Comparison of ENCODE assay signal across 23 mouse cellular contexts in genomic region chr17:78983166-78983565, GRCm38 (mm10). TPM values are rescaled to one million over a fixed set of nuclear protein-coding genes. Genes with fewer than 3 reads are reported as not detected.
DNase-seq lines count a peak whose midpoint lies in the region; ATAC-seq and TF ChIP-seq lines count a peak whose summit lies in the region.
"Had no signal": no experiment of that assay in that cellular context is flagged by ENCODE, and none has a peak within 500 bp of the region (broad histone marks: within the 10 kb centered on the region; RNA-seq: fewer than 3 reads in every experiment).

No protein-coding gene starts in this region.

- TF ChIP-seq EP300 in lung, postnatal 0 days (IDR thresholded peaks at IDR 0.05), result no peak

- DNase-seq in forebrain, postnatal 0 days, result no peak
- no peak for DNase-seq in forebrain, embryonic 11.5 days (ENCODE audit: low spot score)
- DNase-seq in kidney, adult 2 months, result no peak
- no peak for DNase-seq in lung, postnatal 0 days (ENCODE audit: low spot score)
- DNase-seq in lung, postnatal 10 days, result no peak
- DNase-seq in brain, adult 2 months (ENCODE audit: low read depth, low spot score), result peak; percentile 24
- DNase-seq in frontal cortex, postnatal 14 days (ENCODE audit: low spot score in 2 of 2), result no peak
- DNase-seq: adrenal gland, postnatal 10 days; cerebellum, adult 8-10 months; cerebellum, postnatal 36 days; gastrocnemius, postnatal 25 days; kidney, adult 11 months; kidney, postnatal 14 days; layer of hippocampus, postnatal 36 days; lung, postnatal 14 days; right cerebral cortex, postnatal 4 days; thymus, postnatal 36 days had no signal

- no peaks in the 10 kb centered on the region for H3K4me1 ChIP-seq in forebrain, postnatal 0 days (ENCODE audit: insufficient read depth)
- no peaks in the 10 kb centered on the region for H3K4me1 ChIP-seq in forebrain, embryonic 11.5 days (replicated peaks; ENCODE audit: control insufficient read depth, insufficient read depth, low read length)
- peaks cover 5% of the 10 kb centered on the region; the same call in 1 of the 2 replicates for H3K4me1 ChIP-seq in kidney, adult 2 months (ENCODE audit: control insufficient read depth, insufficient read depth, low read length)
- H3K4me1 ChIP-seq in kidney, embryonic 16.5 days (ENCODE audit: insufficient read depth, low read length), result 0 out of 2 replicates have a peak, but pooled peaks cover 3% of the 10 kb centered on the region
- peaks cover 2% of the 10 kb centered on the region; the same call in 1 of the 2 replicates for H3K4me1 ChIP-seq in lung, postnatal 0 days (ENCODE audit: insufficient read depth, low read depth, low read length)
- H3K4me1 ChIP-seq: embryonic facial prominence, embryonic 15.5 days; forebrain, embryonic 15.5 days; midbrain, embryonic 13.5 days had no signal

- H3K36me3 ChIP-seq in forebrain, postnatal 0 days (ENCODE audit: insufficient read depth), result 0 out of 2 replicates have a peak, but pooled peaks cover 8% of the 10 kb centered on the region
- no peaks in the 10 kb centered on the region; the same call in 1 of the 2 replicates for H3K36me3 ChIP-seq in forebrain, embryonic 11.5 days (ENCODE audit: control insufficient read depth, insufficient read depth, low read length)
- peaks cover 3% of the 10 kb centered on the region; the same call in 1 of the 2 replicates for H3K36me3 ChIP-seq in kidney, adult 2 months (ENCODE audit: control insufficient read depth, insufficient read depth, low read length)
- H3K36me3 ChIP-seq in kidney, embryonic 16.5 days (ENCODE audit: insufficient read depth, low read length), result peaks cover 22% of the 10 kb centered on the region
- H3K36me3 ChIP-seq in lung, postnatal 0 days (ENCODE audit: insufficient read depth, low read length), result peaks cover 11% of the 10 kb centered on the region; the same call in 1 of the 2 replicates

- no peaks in the 10 kb centered on the region for H3K9me3 ChIP-seq in forebrain, postnatal 0 days (ENCODE audit: low read length)
- H3K9me3 ChIP-seq in forebrain, embryonic 11.5 days (ENCODE audit: control insufficient read depth, low read length), result no peaks in the 10 kb centered on the region
- H3K9me3 ChIP-seq in kidney, embryonic 16.5 days (ENCODE audit: low read length), result no peaks in the 10 kb centered on the region
- no peaks in the 10 kb centered on the region for H3K9me3 ChIP-seq in lung, postnatal 0 days (ENCODE audit: low read length)
- H3K9me3 ChIP-seq: embryonic facial prominence, embryonic 15.5 days; forebrain, embryonic 15.5 days; midbrain, embryonic 13.5 days had no signal

- no peak for TF ChIP-seq POLR2A in kidney, adult 2 months (IDR thresholded peaks at IDR 0.05; ENCODE audit: low read depth, low read length)

- no peak overlapping the region for H3K4me2 ChIP-seq in forebrain, postnatal 0 days (ENCODE audit: low read depth)
- no peak overlapping the region for H3K4me2 ChIP-seq in forebrain, embryonic 11.5 days (ENCODE audit: low read depth, low read length, severe bottlenecking)
- no peak overlapping the region for H3K4me2 ChIP-seq in kidney, embryonic 16.5 days (replicated peaks; ENCODE audit: low read depth, low read length)
- H3K4me2 ChIP-seq in lung, postnatal 0 days (replicated peaks; ENCODE audit: low read depth, low read length), result no peak overlapping the region
- H3K4me2 ChIP-seq: embryonic facial prominence, embryonic 15.5 days; forebrain, embryonic 15.5 days; midbrain, embryonic 13.5 days had no signal

- WGBS in forebrain, postnatal 0 days, result 92% methylated on average over 8 of the region's 8 CpGs
- WGBS in forebrain, embryonic 11.5 days, result 94% methylated on average over 8 of the region's 8 CpGs
- 90% methylated on average over 8 of the region's 8 CpGs for WGBS in kidney, adult 2 months
- 95% methylated on average over 8 of the region's 8 CpGs for WGBS in kidney, embryonic 16.5 days
- WGBS in lung, postnatal 0 days, result 93% methylated on average over 8 of the region's 8 CpGs

- TF ChIP-seq CTCF in forebrain, postnatal 0 days (IDR thresholded peaks at IDR 0.05; ENCODE audit: low read depth), result peak; percentile 44
- peak; percentile 28; the same call in 1 of the 2 replicates for TF ChIP-seq CTCF in kidney, adult 2 months (conservative IDR thresholded peaks at IDR 0.05; ENCODE audit: insufficient read depth, insufficient read length, low read depth, low read length)
- 0 out of 2 replicates have a peak, but pooled peaks have one; percentile 15 for TF ChIP-seq CTCF in lung, postnatal 0 days (IDR thresholded peaks at IDR 0.05)

- H3K27ac ChIP-seq in forebrain, postnatal 0 days (ENCODE audit: low read depth, low read length), result no peak overlapping the region
- no peak overlapping the region for H3K27ac ChIP-seq in forebrain, embryonic 11.5 days (ENCODE audit: low read depth, low read length)
- H3K27ac ChIP-seq in kidney, adult 2 months (ENCODE audit: insufficient read depth, low read depth, low read length), result no peak overlapping the region
- no peak overlapping the region for H3K27ac ChIP-seq in kidney, embryonic 16.5 days (ENCODE audit: low read length)
- no peak overlapping the region for H3K27ac ChIP-seq in lung, postnatal 0 days (ENCODE audit: low read length)
- H3K27ac ChIP-seq: embryonic facial prominence, embryonic 15.5 days; forebrain, embryonic 15.5 days; midbrain, embryonic 13.5 days had no signal

- no peak overlapping the region for H3K4me3 ChIP-seq in forebrain, postnatal 0 days (ENCODE audit: low read depth, low read length)
- no peak overlapping the region for H3K4me3 ChIP-seq in forebrain, embryonic 11.5 days (ENCODE audit: low read depth, low read length)
- H3K4me3 ChIP-seq in kidney, adult 2 months (ENCODE audit: insufficient read depth, low read depth, low read length), result no peak overlapping the region
- H3K4me3 ChIP-seq in kidney, embryonic 16.5 days (ENCODE audit: low read length), result no peak overlapping the region
- H3K4me3 ChIP-seq in lung, postnatal 0 days (ENCODE audit: low read depth, low read length), result no peak overlapping the region
- H3K4me3 ChIP-seq: embryonic facial prominence, embryonic 15.5 days; forebrain, embryonic 15.5 days; midbrain, embryonic 13.5 days had no signal

- no peaks in the 10 kb centered on the region for H3K27me3 ChIP-seq in forebrain, postnatal 0 days (ENCODE audit: insufficient read depth, low read length)
- no peaks in the 10 kb centered on the region for H3K27me3 ChIP-seq in forebrain, embryonic 11.5 days (ENCODE audit: control insufficient read depth, insufficient read depth, low read length)
- no peaks in the 10 kb centered on the region for H3K27me3 ChIP-seq in kidney, adult 2 months (replicated peaks; ENCODE audit: control insufficient read depth, insufficient read depth, low read length)
- H3K27me3 ChIP-seq in kidney, embryonic 16.5 days (ENCODE audit: insufficient read depth, low read length), result no peaks in the 10 kb centered on the region
- H3K27me3 ChIP-seq in lung, postnatal 0 days (replicated peaks; ENCODE audit: insufficient read depth, low read length), result no peaks in the 10 kb centered on the region
- H3K27me3 ChIP-seq: embryonic facial prominence, embryonic 15.5 days; forebrain, embryonic 15.5 days; midbrain, embryonic 13.5 days had no signal

- H3K9ac ChIP-seq in forebrain, postnatal 0 days, result no peak overlapping the region
- no peak overlapping the region for H3K9ac ChIP-seq in forebrain, embryonic 11.5 days (ENCODE audit: low read length)
- H3K9ac ChIP-seq in kidney, embryonic 16.5 days (replicated peaks; ENCODE audit: low read length), result no peak overlapping the region
- no peak overlapping the region for H3K9ac ChIP-seq in lung, postnatal 0 days (replicated peaks; ENCODE audit: low read depth)
- H3K9ac ChIP-seq: embryonic facial prominence, embryonic 15.5 days; forebrain, embryonic 15.5 days; midbrain, embryonic 13.5 days had no signal

- ATAC-seq in forebrain, postnatal 0 days, result no peak
- no peak for ATAC-seq in forebrain, embryonic 11.5 days (replicated peaks; ENCODE audit: low FRiP score)
- no peak for ATAC-seq in kidney, embryonic 16.5 days (ENCODE audit: low FRiP score, low TSS enrichment)
- no peak for ATAC-seq in lung, postnatal 0 days
- ATAC-seq: CD4-positive, CD25-positive, alpha-beta regulatory T cell, adult 4 months; forebrain, embryonic 15.5 days; hindbrain, embryonic 16.5 days; midbrain, embryonic 13.5 days had no signal

RNA-seq across cellular contexts. Expression of gene Prkd3, which starts 37.5 kb away (rescaled TPM):
- total RNA-seq in forebrain, postnatal 0 days (2014; rRNA removed), result 28.2 and 29.7 TPM in 2 replicates
- polyA plus RNA-seq in forebrain, postnatal 0 days (2015; fragmentation: Nextera tagmentation; extraction: Ambion mirVana), result 8.6 and 9.6 TPM in 2 replicates
- 55.5 and 60.5 TPM in 2 replicates for polyA plus RNA-seq in forebrain, embryonic 11.5 days (2014; fragmentation: Nextera tagmentation; extraction: Ambion mirVana)
- polyA plus RNA-seq in kidney, adult 2 months (2012; rRNA removed), result 9.4 and 10.3 TPM in 2 replicates
- 41.4 and 43.4 TPM in 2 replicates for polyA plus RNA-seq in kidney, embryonic 16.5 days (2015; fragmentation: Nextera tagmentation; extraction: Ambion mirVana)
- polyA plus RNA-seq in lung, postnatal 0 days (2015; fragmentation: Nextera tagmentation; extraction: Ambion mirVana), result 24.1 and 27.6 TPM in 2 replicates

RNA-seq across cellular contexts. Expression of gene Ndufaf7, which starts 46.2 kb away (rescaled TPM):
- 32.5 and 32.7 TPM in 2 replicates for total RNA-seq in forebrain, postnatal 0 days (2014; rRNA removed)
- 49.9 and 66.4 TPM in 2 replicates for polyA plus RNA-seq in forebrain, postnatal 0 days (2015; fragmentation: Nextera tagmentation; extraction: Ambion mirVana)
- 46.1 and 52.7 TPM in 2 replicates for polyA plus RNA-seq in forebrain, embryonic 11.5 days (2014; fragmentation: Nextera tagmentation; extraction: Ambion mirVana)
- polyA plus RNA-seq in kidney, adult 2 months (2012; rRNA removed), result 16.7 and 20.8 TPM in 2 replicates
- polyA plus RNA-seq in kidney, embryonic 16.5 days (2015; fragmentation: Nextera tagmentation; extraction: Ambion mirVana), result 64.4 and 66.3 TPM in 2 replicates
- polyA plus RNA-seq in lung, postnatal 0 days (2015; fragmentation: Nextera tagmentation; extraction: Ambion mirVana), result 37.7 and 42.9 TPM in 2 replicates

RNA-seq across cellular contexts. Expression of gene Cebpz, which starts 46.3 kb away (rescaled TPM):
- total RNA-seq in forebrain, postnatal 0 days (2014; rRNA removed), result 31.9 and 32.2 TPM in 2 replicates
- 49.8 and 50.0 TPM in 2 replicates for polyA plus RNA-seq in forebrain, postnatal 0 days (2015; fragmentation: Nextera tagmentation; extraction: Ambion mirVana)
- 57.6 and 59.9 TPM in 2 replicates for polyA plus RNA-seq in forebrain, embryonic 11.5 days (2014; fragmentation: Nextera tagmentation; extraction: Ambion mirVana)
- polyA plus RNA-seq in kidney, adult 2 months (2012; rRNA removed), result 3.1 and 6.8 TPM in 2 replicates
- 46.8 and 56.7 TPM in 2 replicates for polyA plus RNA-seq in kidney, embryonic 16.5 days (2015; fragmentation: Nextera tagmentation; extraction: Ambion mirVana)
- 43.4 and 47.6 TPM in 2 replicates for polyA plus RNA-seq in lung, postnatal 0 days (2015; fragmentation: Nextera tagmentation; extraction: Ambion mirVana)
